Comparison of ENCODE assay signal across 30 mouse cellular contexts in the genomic region with DNA sequence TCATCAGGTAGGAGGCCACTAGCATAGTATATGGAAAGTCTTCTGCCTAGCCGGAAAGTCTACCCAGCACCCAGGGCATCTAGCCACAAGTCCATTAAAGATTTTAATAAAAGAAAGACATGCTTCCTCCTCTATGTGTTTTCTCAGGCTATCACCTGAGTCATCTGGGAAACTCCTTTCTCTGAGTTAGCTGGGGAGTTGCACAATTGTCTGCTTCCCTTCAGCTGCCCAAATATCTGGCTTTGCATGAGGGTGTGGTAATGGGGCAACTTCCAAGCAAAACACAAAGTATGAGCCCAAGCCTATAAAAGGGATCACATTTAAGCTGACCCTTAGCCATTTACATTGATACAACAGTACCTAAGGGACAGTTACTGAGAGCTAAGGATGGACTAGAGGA.
DNase-seq lines count a peak whose midpoint lies in the region; ATAC-seq and TF ChIP-seq lines count a peak whose summit lies in the region.
"Had no signal": no experiment of that assay in that cellular context is flagged by ENCODE, and none has a peak within 500 bp of the region (broad histone marks: within the 10 kb centered on the region; RNA-seq: fewer than 3 reads in every experiment).

No protein-coding gene starts in this region.

- TF ChIP-seq POLR2A in heart, adult 2 months (IDR thresholded peaks at IDR 0.05; ENCODE audit: insufficient read depth, low read depth, low read length), result no peak

- H3K79me2 ChIP-seq in heart, adult 2 months (replicated peaks; ENCODE audit: control insufficient read depth, insufficient read depth, low read length), result no peaks in the 10 kb centered on the region

- TF ChIP-seq CTCF in heart, adult 2 months (IDR thresholded peaks at IDR 0.05), result no peak

- H3K36me3 ChIP-seq in heart, adult 2 months (ENCODE audit: control insufficient read depth, insufficient read depth, low read length), result no peaks in the 10 kb centered on the region
- H3K36me3 ChIP-seq: embryonic facial prominence, embryonic 12.5 days; heart, embryonic 12.5 days; hindbrain, embryonic 12.5 days; limb, embryonic 12.5 days; midbrain, embryonic 13.5 days; neural tube, embryonic 12.5 days had no signal

- no peak overlapping the region for H3K27ac ChIP-seq in heart, adult 2 months
- H3K27ac ChIP-seq: embryonic facial prominence, embryonic 12.5 days; gastrocnemius, adult 2 months; hindbrain, embryonic 12.5 days; layer of hippocampus, adult 2 months; limb, embryonic 12.5 days; midbrain, embryonic 13.5 days; neural tube, embryonic 12.5 days had no signal

- DNase-seq in lung, postnatal 36 days, result peak; percentile 9
- DNase-seq in lung, postnatal 14 days, result no peak
- DNase-seq in 416B (ENCODE audit: low read depth), result peak; percentile 78
- peak; percentile 78 for DNase-seq in fat pad, adult 2 months (ENCODE audit: extremely low read depth, low read depth, low spot score)
- no peak for DNase-seq in right cerebral cortex, postnatal 4 days
- DNase-seq in heart, adult 2 months, result no peak
- no peak for DNase-seq in kidney, adult 9 months
- DNase-seq: cerebellum, adult 11 months; cerebellum, postnatal 10 days; gastrocnemius, adult 2 months; heart, postnatal 10 days; kidney, adult 2 months; kidney, postnatal 10 days; layer of hippocampus, postnatal 36 days; liver, postnatal 0 days; right cerebral cortex, postnatal 25 days; thymus, adult 18-20 months; thymus, postnatal 36 days had no signal

- H3K4me1 ChIP-seq in heart, adult 2 months (ENCODE audit: control insufficient read depth, insufficient read depth, low read length), result no peaks in the 10 kb centered on the region
- H3K4me1 ChIP-seq: embryonic facial prominence, embryonic 12.5 days; heart, embryonic 12.5 days; hindbrain, embryonic 12.5 days; limb, embryonic 12.5 days; neural tube, embryonic 12.5 days had no signal

- H3K27me3 ChIP-seq in heart, adult 2 months (ENCODE audit: control insufficient read depth, insufficient read depth, low read length), result no peaks in the 10 kb centered on the region
- H3K27me3 ChIP-seq: embryonic facial prominence, embryonic 12.5 days; heart, embryonic 12.5 days; hindbrain, embryonic 12.5 days; limb, embryonic 12.5 days; megakaryocyte, embryonic 14.5 days; midbrain, embryonic 13.5 days; neural tube, embryonic 12.5 days had no signal

- no peak for TF ChIP-seq EP300 in heart, adult 2 months (IDR thresholded peaks at IDR 0.05; ENCODE audit: insufficient read depth, low read depth, low read length)

- WGBS in heart, adult 2 months, result 91% methylated on average over 1 of the region's 1 CpGs

- no peak overlapping the region for H3K4me3 ChIP-seq in heart, adult 2 months
- H3K4me3 ChIP-seq: embryonic facial prominence, embryonic 12.5 days; erythroblast, embryonic 14.5 days; gastrocnemius, adult 2 months; heart, embryonic 12.5 days; hindbrain, embryonic 12.5 days; layer of hippocampus, adult 2 months; limb, embryonic 12.5 days; megakaryocyte, embryonic 14.5 days; midbrain, embryonic 13.5 days; neural tube, embryonic 12.5 days had no signal

- peak; percentile 63 for ATAC-seq in megakaryocyte progenitor cell, adult 5-6 weeks (replicated peaks; ENCODE audit: poor library complexity)
- ATAC-seq: forebrain, embryonic 14.5 days; liver, postnatal 0 days; lung, postnatal 0 days; midbrain, embryonic 13.5 days had no signal

- intact Hi-C loops in heart, adult 2 months (cut with DNase I), result no loop called here

- no peak overlapping the region for H3K9ac ChIP-seq in heart, adult 2 months (ENCODE audit: low read depth, low read length)
- H3K9ac ChIP-seq: embryonic facial prominence, embryonic 12.5 days; heart, embryonic 12.5 days; hindbrain, embryonic 12.5 days; limb, embryonic 12.5 days; liver, postnatal 0 days; midbrain, embryonic 13.5 days; neural tube, embryonic 12.5 days had no signal

Comparison
In these comparisons a context has a peak if more than half of its experiments do, and no peak if none do; other contexts are left out.
1. DNase-seq: peak in lung, postnatal 36 days (single experiment), 416B (single experiment) and fat pad, adult 2 months (single experiment); none in lung, postnatal 14 days (single experiment), right cerebral cortex, postnatal 4 days (single experiment), heart, adult 2 months (0 of 2) and kidney, adult 9 months (single experiment).